20 mouse cellular contexts compared by ENCODE assay signal in the genomic region with DNA sequence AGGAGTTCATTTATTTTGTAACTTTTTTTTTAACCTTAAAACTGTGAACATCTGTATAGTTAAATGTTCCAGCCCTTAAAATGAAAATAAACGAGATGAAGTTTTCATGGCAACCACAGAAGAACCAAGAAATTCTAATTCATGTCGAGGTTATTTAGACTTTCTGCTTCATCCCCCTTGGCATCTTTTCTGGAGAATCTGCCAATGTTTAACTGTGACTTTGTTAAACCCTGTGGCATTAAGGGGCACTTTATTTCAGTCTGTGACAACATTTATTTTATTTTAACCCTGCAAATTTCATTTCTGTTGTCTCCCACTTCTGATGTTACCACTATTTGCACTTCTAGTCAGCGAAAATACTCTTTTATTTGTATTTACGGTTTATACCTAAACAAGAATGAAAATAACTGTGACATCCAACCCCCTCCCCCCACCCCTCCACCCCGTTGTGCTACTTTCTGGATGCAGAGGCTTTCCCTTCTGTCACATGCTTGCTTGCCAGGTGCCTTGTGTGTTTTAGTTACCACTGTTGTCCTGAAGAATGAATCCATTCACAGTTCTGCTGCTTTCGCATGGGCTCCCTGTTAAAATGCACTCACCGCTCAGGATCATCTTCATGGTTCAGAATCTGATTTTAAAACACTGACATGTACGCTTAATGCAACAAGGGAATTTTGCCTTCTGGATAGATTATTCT.
DNase-seq lines count a peak whose midpoint lies in the region; ATAC-seq and TF ChIP-seq lines count a peak whose summit lies in the region.
"Had no signal": no experiment of that assay in that cellular context is flagged by ENCODE, and none has a peak within 500 bp of the region (broad histone marks: within the 10 kb centered on the region; RNA-seq: fewer than 3 reads in every experiment).

No protein-coding gene starts in this region.

- H3K4me1 ChIP-seq in hindbrain, postnatal 0 days (ENCODE audit: insufficient read depth, low read length), result no peaks in the 10 kb centered on the region
- H3K4me1 ChIP-seq in hindbrain, embryonic 10.5 days (replicated peaks), result no peaks in the 10 kb centered on the region
- H3K4me1 ChIP-seq: embryonic facial prominence, embryonic 10.5 days; limb, embryonic 13.5 days; liver, embryonic 13.5 days; lung, embryonic 15.5 days had no signal

- ATAC-seq in hindbrain, postnatal 0 days, result peak; percentile 90

- H3K27me3 ChIP-seq in hindbrain, postnatal 0 days (ENCODE audit: insufficient read depth, low read length), result no peaks in the 10 kb centered on the region
- no peaks in the 10 kb centered on the region for H3K27me3 ChIP-seq in hindbrain, embryonic 10.5 days (ENCODE audit: insufficient read depth, poor library complexity, severe bottlenecking)
- H3K27me3 ChIP-seq: limb, embryonic 13.5 days; liver, embryonic 13.5 days; lung, embryonic 15.5 days had no signal

- peak; percentile 77 for DNase-seq in hindbrain, postnatal 0 days (ENCODE audit: low spot score)
- no peak for DNase-seq in hindbrain, embryonic 10.5 days (ENCODE audit: low spot score)
- DNase-seq in brain, adult 2 months (ENCODE audit: low read depth, low spot score), result peak; percentile 92
- peak; percentile 67 for DNase-seq in cerebellum, adult 11-12 months
- DNase-seq in cerebellum, postnatal 14 days, result peak; percentile 89
- no peak for DNase-seq in adrenal gland, adult (ENCODE audit: inconsistent age in 2 of 2, low spot score in 1 of 2)
- no peak for DNase-seq in heart, adult 18-20 months
- DNase-seq: adrenal gland, adult 8-10 months; gastrocnemius, postnatal 36 days; heart, postnatal 10 days; kidney, adult 11 months; liver, embryonic 13.5 days; lung, postnatal 4 days; retina, postnatal 1 day; thymus, postnatal 14 days had no signal

- no peaks in the 10 kb centered on the region for H3K9me3 ChIP-seq in hindbrain, postnatal 0 days (ENCODE audit: low read length)
- H3K9me3 ChIP-seq in hindbrain, embryonic 10.5 days, result no peaks in the 10 kb centered on the region
- H3K9me3 ChIP-seq: embryonic facial prominence, embryonic 10.5 days; limb, embryonic 13.5 days; liver, embryonic 13.5 days; lung, embryonic 15.5 days had no signal

- no peak overlapping the region for H3K4me3 ChIP-seq in hindbrain, postnatal 0 days (ENCODE audit: low read length)
- no peak overlapping the region for H3K4me3 ChIP-seq in hindbrain, embryonic 10.5 days
- H3K4me3 ChIP-seq: embryonic facial prominence, embryonic 10.5 days; left cerebral cortex, adult 2 months; limb, embryonic 13.5 days; liver, embryonic 13.5 days; lung, embryonic 15.5 days had no signal

- TF ChIP-seq CTCF in hindbrain, postnatal 0 days (IDR thresholded peaks at IDR 0.05; ENCODE audit: low read depth), result no peak

- H3K4me2 ChIP-seq in hindbrain, postnatal 0 days (ENCODE audit: low read depth, low read length), result peak overlapping the region; percentile 2; the same call in 1 of the 2 replicates
- H3K4me2 ChIP-seq: heart, embryonic 11.5 days; limb, embryonic 13.5 days; liver, embryonic 13.5 days; lung, embryonic 15.5 days had no signal

- H3K9ac ChIP-seq in hindbrain, postnatal 0 days (replicated peaks; ENCODE audit: low read length), result no peak overlapping the region
- H3K9ac ChIP-seq: limb, embryonic 13.5 days; liver, embryonic 13.5 days; lung, embryonic 15.5 days had no signal

- H3K36me3 ChIP-seq in hindbrain, postnatal 0 days (ENCODE audit: insufficient read depth, low read length), result no peaks in the 10 kb centered on the region
- no peaks in the 10 kb centered on the region for H3K36me3 ChIP-seq in hindbrain, embryonic 10.5 days
- H3K36me3 ChIP-seq: embryonic facial prominence, embryonic 10.5 days; limb, embryonic 13.5 days; liver, embryonic 13.5 days; lung, embryonic 15.5 days had no signal

- peak overlapping the region; percentile 46 for H3K27ac ChIP-seq in hindbrain, postnatal 0 days
- no peak overlapping the region for H3K27ac ChIP-seq in hindbrain, embryonic 10.5 days
- H3K27ac ChIP-seq: embryonic facial prominence, embryonic 10.5 days; left cerebral cortex, adult 2 months; limb, embryonic 13.5 days; liver, embryonic 13.5 days; lung, embryonic 15.5 days had no signal

- 53% methylated on average over 8 of the region's 8 CpGs for WGBS in hindbrain, postnatal 0 days
- 82% methylated on average over 8 of the region's 8 CpGs for WGBS in hindbrain, embryonic 10.5 days

Comparison
In these comparisons a context has a peak if more than half of its experiments do, and no peak if none do; other contexts are left out.
1. DNase-seq: peak in hindbrain, postnatal 0 days (single experiment), brain, adult 2 months (single experiment), cerebellum, adult 11-12 months (single experiment) and cerebellum, postnatal 14 days (2 of 2); none in hindbrain, embryonic 10.5 days (single experiment), adrenal gland, adult (0 of 2) and heart, adult 18-20 months (0 of 2).